Mouse (Mus musculus) neural tube, embryonic 14.5 days (tissue): ENCODE results near the gene Tmco5. TPM values are rescaled to one million over a fixed set of nuclear protein-coding genes. Genes with fewer than 3 reads are reported as not detected.

Experiments
- ATAC-seq: fragments of 200-750 bp; cut with Nextera tagmentation; 2 replicates; pipeline ENCODE4 v1.8.0; 2017; ENCODE audit warnings: low read depth, mild to moderate bottlenecking, moderate TSS enrichment, moderate library complexity
- H3K27ac ChIP-seq: fragments of 300-500 bp; sonication (generic); 2 replicates; pipeline ENCODE4 v1.5.1; 2014; ENCODE audit warnings: low read depth, mild to moderate bottlenecking, control low read depth, low read length, moderate library complexity, mixed read lengths
- H3K27me3 ChIP-seq: fragments of 300-500 bp; sonication (generic); 2 replicates; pipeline ENCODE4 v1.6.1; 2014; ENCODE audit warnings: low read length; ENCODE audit not compliant: control insufficient read depth, insufficient read depth
- H3K36me3 ChIP-seq: fragments of 300-500 bp; sonication (generic); 2 replicates; pipeline ENCODE4 v1.6.1; 2014; ENCODE audit warnings: low read length, mixed read lengths; ENCODE audit not compliant: control insufficient read depth, insufficient read depth
- H3K4me1 ChIP-seq: fragments of 300-500 bp; sonication (generic); 2 replicates; pipeline ENCODE4 v1.6.1; 2014; ENCODE audit warnings: low read length; ENCODE audit not compliant: control insufficient read depth, insufficient read depth
- H3K4me2 ChIP-seq: fragments of 300-500 bp; sonication (generic); 2 replicates; pipeline ENCODE4 v1.6.1; 2014; ENCODE audit warnings: mild to moderate bottlenecking, low read depth, low read length, control low read depth
- H3K4me3 ChIP-seq: fragments of 300-500 bp; sonication (generic); 2 replicates; pipeline ENCODE4 v1.5.1; 2014; ENCODE audit warnings: low read depth, low read length, control low read depth, mixed read lengths
- H3K9ac ChIP-seq: fragments of 300-500 bp; sonication (generic); replicated peaks from 2 replicates; pipeline ENCODE4 v1.6.1; 2014; ENCODE audit warnings: low read depth, mild to moderate bottlenecking, control low read depth, low read length, mixed read lengths
- H3K9me3 ChIP-seq: fragments of 300-500 bp; sonication (generic); 2 replicates; pipeline ENCODE4 v1.6.1; 2016; ENCODE audit warnings: low read length; ENCODE audit not compliant: control insufficient read depth
- WGBS: fragments of 180-500 bp; shearing (Covaris S2); extraction: QIAGEN DNeasy Blood & Tissue Kit; methylation state at CpG from one replicate; pipeline ENCODE4 v1.1.7; 2014; 5-methylcytosine and 5-hydroxymethylcytosine counted together
- polyA plus RNA-seq: library from polyadenylated mRNA; unstranded; fragments of >200 nt; fragmentation: Nextera tagmentation; extraction: Ambion mirVana; gene quantifications from 2 replicates; pipeline ENCODE4 v1.2.1, GENCODE M21; 2014

The Tmco5 gene
- polyA plus RNA-seq, 1 experiment from 2014 or later: not detected

DNA sequence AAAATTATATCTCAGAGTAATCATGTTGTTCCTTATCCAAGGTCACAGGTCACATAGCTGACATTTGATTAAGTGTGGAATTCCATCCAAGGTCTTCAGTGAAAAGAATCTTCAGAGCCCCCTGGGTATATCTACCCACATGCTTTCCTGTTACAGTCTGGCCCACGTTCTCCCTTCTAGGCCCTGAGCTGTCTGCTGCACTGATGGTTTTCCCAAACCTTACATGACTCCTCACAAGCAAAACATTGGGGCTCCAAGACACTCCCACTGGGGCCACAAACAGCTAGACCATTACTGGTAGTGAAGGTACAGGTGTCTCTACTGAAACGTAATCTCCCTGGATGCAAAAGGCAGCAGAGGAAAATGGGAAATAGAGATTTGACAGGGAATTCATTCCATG lies 57.9 kb downstream of the Tmco5 start:
- Histone ChIP-seq H3K4me1 (no peaks in the 10 kb centered on the region), H3K27me3 (no peaks in the 10 kb centered on the region), H3K4me2 (no peak overlapping the region), H3K4me3 (no peak overlapping the region), H3K36me3 (no peaks in the 10 kb centered on the region), H3K27ac (no peak overlapping the region), H3K9me3 (no peaks in the 10 kb centered on the region), H3K9ac (no peak overlapping the region)
- no peak for ATAC-seq
- 69% methylated on average over 2 of the region's 2 CpGs for WGBS

DNA sequence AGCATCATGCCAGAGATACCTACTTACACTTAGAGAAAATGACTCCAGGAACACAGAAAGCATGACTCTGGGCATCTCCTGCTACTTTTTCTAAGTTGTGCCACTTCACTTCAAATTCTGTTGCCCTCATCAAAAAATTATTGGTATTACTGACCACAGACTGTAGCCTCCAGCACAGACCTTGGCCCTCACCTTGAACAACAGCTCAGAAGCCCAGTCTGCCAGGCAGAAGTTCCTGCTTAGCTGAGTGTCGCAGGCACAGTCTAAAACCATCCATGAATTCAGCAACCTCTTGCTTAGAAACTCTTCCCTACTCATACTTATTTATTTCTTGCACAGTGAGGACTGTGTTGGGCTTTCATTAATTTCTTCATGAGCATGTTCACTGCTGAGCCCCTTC lies 58.7 kb downstream of the Tmco5 start:
- ATAC-seq: no peak
- H3K9me3 ChIP-seq: no peaks in the 10 kb centered on the region
- H3K9ac ChIP-seq: no peak overlapping the region
- H3K36me3 ChIP-seq: no peaks in the 10 kb centered on the region
- H3K27ac ChIP-seq: no peak overlapping the region
- H3K4me1 ChIP-seq: no peaks in the 10 kb centered on the region
- 92% methylated on average over 1 of the region's 1 CpGs for WGBS
- no peak overlapping the region for H3K4me2 ChIP-seq
- H3K27me3 ChIP-seq: no peaks in the 10 kb centered on the region
- H3K4me3 ChIP-seq: no peak overlapping the region

DNA sequence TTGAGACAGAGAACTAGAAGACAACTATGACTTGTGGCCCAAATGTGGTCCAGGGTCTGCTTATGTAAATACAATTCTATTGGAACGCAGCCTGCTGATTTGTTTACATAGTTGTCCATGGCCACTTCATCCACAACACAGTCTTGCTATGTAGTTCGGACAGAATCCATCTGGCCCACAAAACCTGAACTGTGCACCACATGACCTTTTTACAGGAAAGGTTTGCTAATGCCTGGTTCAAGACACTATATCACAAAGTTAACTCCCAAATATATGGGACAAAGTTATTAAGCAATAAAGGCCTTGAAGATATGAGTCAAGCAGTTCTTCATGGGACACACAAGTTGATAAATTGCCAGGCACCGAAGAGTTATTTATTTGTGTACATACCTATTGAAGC lies 63.3 kb downstream of the Tmco5 start:
- H3K9me3 ChIP-seq: no peaks in the 10 kb centered on the region
- H3K4me3 ChIP-seq: no peak overlapping the region
- no peaks in the 10 kb centered on the region for H3K4me1 ChIP-seq
- no peaks in the 10 kb centered on the region for H3K36me3 ChIP-seq
- WGBS: 88% methylated on average over 3 of the region's 3 CpGs
- no peak overlapping the region for H3K4me2 ChIP-seq
- H3K27ac ChIP-seq: no peak overlapping the region
- ATAC-seq: no peak
- no peaks in the 10 kb centered on the region for H3K27me3 ChIP-seq
- H3K9ac ChIP-seq: no peak overlapping the region

Other genes with a start within 250 kb of the Tmco5 start
- gene Spred1, start 242.7 kb downstream of the Tmco5 start, polyA plus RNA-seq: 16.0 and 20.8 TPM in 2 replicates